Mouse (Mus musculus): Measurements from ENCODE around the gene Cyp3a25.

- TF ChIP-seq CTCF (conservative IDR thresholded peaks at IDR 0.05; ENCODE audit: low read length) (no peak), NANOG (IDR thresholded peaks at IDR 0.05; ENCODE audit: borderline replicate concordance, low read length) (no peak)
Observed at GRCm38 (mm10) chr5:146018275-146018674, 8.9 kb upstream of the Cyp3a25 start.

All from E14TG2a.4 (cell line).